Mouse (Mus musculus): Measurements from ENCODE around the gene Cacna1e.
A peak's percentile ranks its signal among the peaks of the same experiment; 100 is the strongest.

Gene Cacna1e

DNA sequence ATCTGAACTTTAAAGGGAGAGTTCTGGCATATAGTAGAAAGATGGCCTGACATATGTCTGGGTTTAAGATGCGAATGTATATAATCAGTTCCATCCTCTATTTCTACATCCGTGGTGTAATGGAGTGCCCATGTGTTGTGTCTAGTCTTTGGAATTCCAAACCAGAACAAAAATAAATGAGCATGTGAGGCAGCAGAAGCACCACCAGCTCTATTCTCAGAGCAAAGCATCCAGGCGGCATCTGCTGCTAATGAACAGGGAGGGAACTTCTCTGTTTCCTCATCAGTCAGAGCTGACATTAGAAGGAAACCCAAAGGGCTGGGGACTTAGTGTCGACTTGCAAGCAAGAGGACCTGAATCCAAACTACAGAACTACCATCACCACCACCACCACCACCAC, 385.5 kb downstream of the Cacna1e start:
- DNase-seq: no peak

GRCm38 (mm10) chr1:154491071-154491470, 393.2 kb downstream of the Cacna1e start:
- peak; percentile 57 for DNase-seq

- no peak for DNase-seq
Measured at GRCm38 (mm10) chr1:154476671-154477070, 407.6 kb downstream of the Cacna1e start.

DNA sequence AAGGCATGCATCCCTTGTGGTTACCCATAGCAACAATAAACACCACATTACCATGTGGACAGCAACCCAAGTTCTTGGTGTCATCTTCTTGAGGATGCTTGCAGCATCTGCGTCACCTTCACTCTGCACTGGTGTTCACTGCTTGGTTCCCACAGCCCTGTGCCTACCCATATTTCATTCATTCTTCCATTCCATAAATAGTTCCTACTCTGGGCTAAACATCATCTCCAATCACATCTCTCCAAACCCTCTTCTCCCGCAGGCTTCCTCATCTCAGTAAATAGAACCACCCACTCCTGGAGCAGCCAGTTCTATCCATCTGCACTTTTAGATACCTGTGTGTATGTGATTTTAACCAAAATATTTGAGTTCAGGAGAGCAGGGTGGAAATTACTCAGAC, 408.6 kb downstream of the Cacna1e start:
- no peak for DNase-seq

DNA sequence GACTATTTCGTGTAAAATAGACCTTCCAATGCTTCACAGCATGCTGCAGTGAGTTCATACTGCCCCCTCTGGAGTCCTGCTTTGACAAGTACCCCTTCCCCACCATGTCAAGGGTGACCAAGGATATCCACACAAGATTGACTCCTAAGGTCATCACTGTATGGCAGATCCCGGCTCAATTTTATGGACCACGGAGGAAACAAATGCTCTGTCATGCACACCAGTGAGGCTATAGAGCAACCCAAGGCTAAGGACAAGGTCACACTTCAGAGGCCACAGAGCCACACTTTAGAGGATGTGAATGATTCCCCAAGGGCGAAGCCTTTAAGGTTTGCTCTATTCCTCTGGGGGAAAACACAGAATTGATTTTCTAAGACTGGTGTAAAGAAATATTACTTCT, 410.1 kb downstream of the Cacna1e start:
- DNase-seq: no peak

DNA sequence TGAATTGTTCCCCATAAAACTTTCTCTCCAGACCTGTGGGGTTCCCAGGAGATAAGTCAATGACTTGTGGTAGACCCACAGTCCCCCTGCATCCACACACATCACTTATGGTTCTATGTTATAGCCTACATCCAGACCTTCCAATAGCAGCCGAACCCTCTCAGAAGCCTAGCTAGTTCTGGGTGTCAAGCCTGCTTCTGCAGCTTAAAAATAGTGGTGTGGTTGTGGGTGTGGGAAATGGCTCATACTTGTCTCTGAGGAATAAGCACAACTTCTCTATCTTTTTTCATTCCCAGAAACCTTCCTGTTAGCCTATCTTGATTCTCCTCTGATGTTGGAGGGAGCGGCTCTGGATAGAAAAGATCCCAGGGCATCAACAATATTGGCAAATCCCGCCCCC, 417.0 kb downstream of the Cacna1e start:
- no peak for DNase-seq

- peak; percentile 29 to 52 for DNase-seq
Measured at GRCm38 (mm10) chr1:154461521-154461920, 422.8 kb downstream of the Cacna1e start.

DNA sequence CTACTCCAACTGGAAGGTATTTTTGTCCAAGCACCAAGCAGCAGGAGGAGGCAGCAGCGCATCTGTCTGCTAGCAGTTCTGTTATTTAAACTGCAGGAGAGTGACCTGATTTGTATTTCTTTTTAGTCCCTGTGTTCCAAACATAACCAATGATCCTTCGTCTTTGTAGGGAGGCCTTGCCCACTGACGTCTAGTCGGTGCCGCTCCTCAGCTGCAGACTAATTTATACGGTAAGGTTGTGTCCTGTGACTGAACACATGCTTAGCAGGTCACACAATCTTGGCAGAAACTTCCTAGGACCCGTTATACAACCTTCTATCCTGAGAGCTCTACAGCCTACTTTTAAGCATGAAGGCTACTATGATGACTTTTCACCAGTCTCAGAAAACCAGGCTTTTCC, 424.2 kb downstream of the Cacna1e start:
- DNase-seq: no peak

- DNase-seq: no peak
Measured at GRCm38 (mm10) chr1:154458601-154459000, 425.7 kb downstream of the Cacna1e start.

- no peak for DNase-seq
Measured at GRCm38 (mm10) chr1:154450799-154451198, 433.5 kb downstream of the Cacna1e start.

- DNase-seq: no peak
Measured at GRCm38 (mm10) chr1:154446456-154446855, 437.8 kb downstream of the Cacna1e start.

- no peak for DNase-seq
Measured at GRCm38 (mm10) chr1:154433520-154433919, 450.8 kb downstream of the Cacna1e start.

DNA sequence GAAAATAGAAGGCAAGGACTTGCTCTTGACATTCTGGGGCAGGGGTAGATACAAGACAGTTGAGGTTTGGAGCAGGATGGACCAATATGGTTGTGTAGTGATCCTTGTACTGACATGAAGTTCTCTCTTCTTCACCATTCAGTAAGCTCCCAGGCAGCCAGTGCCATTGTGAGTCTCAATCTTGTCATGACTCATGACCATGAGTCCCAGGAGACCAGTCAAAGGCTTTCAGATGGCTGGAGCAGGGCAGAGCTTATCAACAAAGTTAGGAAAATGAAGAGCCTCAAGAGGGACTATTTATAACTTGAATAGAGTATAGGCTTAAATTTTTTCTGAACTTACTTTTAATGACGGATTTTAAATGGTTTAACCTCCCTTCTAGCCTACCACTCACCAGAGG, 451.2 kb downstream of the Cacna1e start:
- no peak for DNase-seq

GRCm38 (mm10) chr1:154428276-154428675, 456.0 kb downstream of the Cacna1e start:
- DNase-seq: no peak

GRCm38 (mm10) chr1:154418278-154418677, 466.0 kb downstream of the Cacna1e start:
- peak; percentile 80 for DNase-seq

GRCm38 (mm10) chr1:154416384-154417155, 467.7 kb downstream of the Cacna1e start:
- DNase-seq: no peak

GRCm38 (mm10) chr1:154415826-154416225, 468.5 kb downstream of the Cacna1e start:
- DNase-seq: no peak

GRCm38 (mm10) chr1:154413138-154413537, 471.2 kb downstream of the Cacna1e start:
- no peak for DNase-seq

- no peak for DNase-seq
Measured at GRCm38 (mm10) chr1:154409051-154409450, 475.2 kb downstream of the Cacna1e start.

DNA sequence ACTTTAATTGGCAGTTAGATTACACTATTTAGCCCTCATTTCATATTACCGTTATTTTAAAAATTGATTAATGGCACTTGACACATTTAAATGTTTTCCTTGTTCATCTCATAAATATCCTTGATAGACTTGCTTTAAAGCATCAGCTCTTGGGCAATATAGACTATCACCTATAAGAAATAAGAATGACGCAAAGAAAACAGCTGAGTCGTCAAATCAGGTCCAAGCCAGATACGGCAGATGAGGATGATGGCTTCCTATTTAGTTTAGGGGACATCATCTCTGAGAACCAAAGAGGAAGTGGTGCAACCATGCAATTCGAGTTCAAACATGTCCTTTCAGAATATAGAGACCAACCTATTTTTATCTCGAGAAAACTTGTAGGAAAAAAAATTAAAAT, 492.3 kb downstream of the Cacna1e start:
- no peak for DNase-seq

Measured in cerebellum, postnatal 14 days (tissue).